ENCODE assay signal across 7 mouse cellular contexts in the genomic region with DNA sequence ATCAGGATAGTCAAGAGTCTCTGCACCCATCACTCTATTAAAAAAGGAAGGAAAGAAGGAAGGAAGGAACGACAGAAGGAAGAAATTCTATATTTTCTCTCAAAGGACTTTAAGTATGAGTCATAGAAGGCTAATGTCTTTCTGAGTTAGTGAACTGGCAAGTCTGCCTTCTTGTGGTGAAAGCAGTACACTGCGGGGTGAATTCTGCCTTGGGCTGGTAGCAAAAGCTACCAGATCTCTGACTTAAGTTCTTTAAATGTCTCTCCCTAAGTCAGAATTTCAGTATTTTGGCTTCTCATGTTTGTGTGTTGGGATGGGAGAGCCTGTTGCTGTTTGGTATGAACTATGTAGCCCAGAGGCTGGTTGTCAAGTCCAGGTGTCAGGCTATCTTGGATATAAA. TPM values are rescaled to one million over a fixed set of nuclear protein-coding genes. Genes with fewer than 3 reads are reported as not detected.
DNase-seq lines count a peak whose midpoint lies in the region; ATAC-seq lines count a peak whose summit lies in the region.

No protein-coding gene starts in this region.

- H3K4me1 ChIP-seq in forebrain, embryonic 15.5 days = no peaks in the 10 kb centered on the region

- H3K36me3 ChIP-seq in forebrain, embryonic 15.5 days = 0 out of 2 replicates have a peak, but pooled peaks cover 3% of the 10 kb centered on the region
- no peaks in the 10 kb centered on the region for H3K36me3 ChIP-seq in splenic B cell, adult 2 months (ENCODE audit: control insufficient read depth, insufficient read depth, low read length, poor library complexity, severe bottlenecking)

- H3K9me3 ChIP-seq in forebrain, embryonic 15.5 days = no peaks in the 10 kb centered on the region

- DNase-seq in right cerebral cortex, adult 2 months (ENCODE audit: low spot score in 2 of 2) = peak; percentile 2 to 3
- no peak for DNase-seq in right cerebral cortex, postnatal 25 days
- DNase-seq in brain, adult 2 months (ENCODE audit: low read depth, low spot score) = peak; percentile 60
- peak; percentile 34 for DNase-seq in kidney, postnatal 10 days
- peak; percentile 14 for DNase-seq in lung, postnatal 14 days
- peak; percentile 70 for DNase-seq in splenic B cell, adult 2 months (ENCODE audit: low read depth, low spot score)

- H3K9ac ChIP-seq in forebrain, embryonic 15.5 days (replicated peaks) = peak overlapping the region; percentile 47; the same call in 1 of the 2 replicates

- H3K4me2 ChIP-seq in forebrain, embryonic 15.5 days (replicated peaks) = peak overlapping the region; percentile 48

- peak overlapping the region; percentile 49 for H3K4me3 ChIP-seq in forebrain, embryonic 15.5 days

- ATAC-seq in forebrain, embryonic 15.5 days (replicated peaks) = peak; percentile 47

- WGBS in forebrain, embryonic 15.5 days = 32% methylated on average over 2 of the region's 2 CpGs

- H3K27me3 ChIP-seq in forebrain, embryonic 15.5 days = no peaks in the 10 kb centered on the region
- no peaks in the 10 kb centered on the region for H3K27me3 ChIP-seq in splenic B cell, adult 2 months (ENCODE audit: control insufficient read depth, insufficient read depth, low read length, poor library complexity, severe bottlenecking)

- H3K27ac ChIP-seq in forebrain, embryonic 15.5 days (replicated peaks) = peak overlapping the region; percentile 78

RNA-seq across cellular contexts. Expression of gene Zfp983, which starts 0.5 kb away (rescaled TPM):
- polyA plus RNA-seq in forebrain, embryonic 15.5 days (2015; fragmentation: Nextera tagmentation; extraction: Ambion mirVana) = 10.3 and 11.9 TPM in 2 replicates

RNA-seq across cellular contexts. Expression of gene Gm10226, which starts 41.7 kb away (rescaled TPM):
- polyA plus RNA-seq in forebrain, embryonic 15.5 days (2015; fragmentation: Nextera tagmentation; extraction: Ambion mirVana) = 14.7 and 14.8 TPM in 2 replicates

RNA-seq across cellular contexts. Expression of gene Zfp760, which starts 57.6 kb away (rescaled TPM):
- polyA plus RNA-seq in forebrain, embryonic 15.5 days (2015; fragmentation: Nextera tagmentation; extraction: Ambion mirVana) = 17.9 and 18.2 TPM in 2 replicates
